Mouse (Mus musculus): Measurements from ENCODE around the gene Fubp1.

GRCm38 (mm10) chr3:152260362-152260761 lies 50.1 kb downstream of the Fubp1 start:
- TF ChIP-seq CTCF (IDR thresholded peaks at IDR 0.05; ENCODE audit: extremely low read depth, insufficient read length, insufficient replicate concordance, low read depth, low read length) (no peak), POLR2A (IDR thresholded peaks at IDR 0.05; ENCODE audit: low read depth, low read length) (no peak)
